Mouse (Mus musculus) bone marrow macrophage, adult 2 months (primary cell): ENCODE results near the gene Zfp493.

Experiments
- CTCF ChIP-seq: IDR thresholded peaks from 2 replicates; pipeline ENCODE4 v1.5.1; 2012; ENCODE audit warnings: low read depth, mild to moderate bottlenecking, low read length, moderate library complexity
- POLR2A ChIP-seq: IDR thresholded peaks from 2 replicates; pipeline ENCODE4 v1.6.1; 2012; ENCODE audit warnings: mild to moderate bottlenecking, low read depth, low read length, borderline replicate concordance

DNA sequence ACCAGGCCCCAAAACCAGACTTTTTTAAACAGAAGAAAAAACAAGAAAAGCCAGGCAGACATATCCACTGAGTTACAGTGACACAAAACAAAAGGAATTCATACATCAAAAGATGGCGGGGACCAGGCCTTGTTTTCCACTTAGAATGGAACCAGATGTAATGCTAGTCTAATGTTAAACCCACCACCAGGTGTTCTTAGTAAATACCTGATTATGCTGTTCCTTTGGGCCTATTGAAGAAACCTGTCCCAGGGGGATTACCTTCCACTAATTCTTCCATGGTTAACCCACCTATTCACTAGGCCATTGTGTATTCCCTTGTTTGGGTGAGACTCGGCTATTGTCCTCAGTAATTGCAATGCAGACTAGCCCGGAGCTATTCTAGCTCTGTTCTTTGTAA, 19.1 kb downstream of the Zfp493 start:
- no peak for TF ChIP-seq CTCF
- no peak for TF ChIP-seq POLR2A
